Mouse (Mus musculus) NIH3T3 (cell line): ENCODE results near the gene Pou2f1.
"Not testable (repeated sequence)": the region's sequence is repeated elsewhere in the genome, so short reads cannot be mapped to it uniquely, and the experiment has no call there.

Experiments
- DNase-seq: peaks from one replicate; pipeline ENCODE4 v3.0.0-alpha.2; 2012; ENCODE audit warnings: low read depth

Pou2f1 gene

GRCm38 (mm10) chr1:166003181-166004022 is 924 bp upstream of the Pou2f1 start:
- peak; percentile 93 for DNase-seq

GRCm38 (mm10) chr1:166001904-166002489 is 481 bp downstream of the Pou2f1 start:
- DNase-seq, result peak; percentile 47

GRCm38 (mm10) chr1:166001121-166001903 is 1.2 kb downstream of the Pou2f1 start:
- DNase-seq, result peak; percentile 85

- peak; percentile 13 for DNase-seq
Observed at GRCm38 (mm10) chr1:166000601-166001120, 1.8 kb downstream of the Pou2f1 start.

- peak; percentile 6 for DNase-seq
Observed at GRCm38 (mm10) chr1:165999709-166000108, 2.8 kb downstream of the Pou2f1 start.

- DNase-seq, result no peak
Observed at GRCm38 (mm10) chr1:165995661-165996055, 6.8 kb downstream of the Pou2f1 start.

- not testable (repeated sequence) for DNase-seq
Observed at GRCm38 (mm10) chr1:165995011-165995660, 7.3 kb downstream of the Pou2f1 start.

- no peak for DNase-seq
Observed at GRCm38 (mm10) chr1:165994279-165994678, 8.2 kb downstream of the Pou2f1 start.

GRCm38 (mm10) chr1:165993270-165994156 is 9.0 kb downstream of the Pou2f1 start:
- DNase-seq, result no peak

GRCm38 (mm10) chr1:165988536-165988935 is 13.9 kb downstream of the Pou2f1 start:
- no peak for DNase-seq

GRCm38 (mm10) chr1:165988072-165988471 is 14.4 kb downstream of the Pou2f1 start:
- no peak for DNase-seq

GRCm38 (mm10) chr1:165985743-165986360 is 16.6 kb downstream of the Pou2f1 start:
- DNase-seq, result no peak

- no peak for DNase-seq
Observed at GRCm38 (mm10) chr1:165985186-165985585, 17.3 kb downstream of the Pou2f1 start.

- no peak for DNase-seq
Observed at GRCm38 (mm10) chr1:165976672-165977448, 25.6 kb downstream of the Pou2f1 start.

GRCm38 (mm10) chr1:165969001-165969690 is 33.3 kb downstream of the Pou2f1 start:
- DNase-seq, result no peak

GRCm38 (mm10) chr1:165967027-165967654 is 35.3 kb downstream of the Pou2f1 start:
- DNase-seq, result peak; percentile 88

GRCm38 (mm10) chr1:165966156-165966914 is 36.1 kb downstream of the Pou2f1 start:
- DNase-seq, result no peak
